Mouse (Mus musculus) CD4-positive helper T cell, adult 2 months (primary cell): ENCODE data around the gene Nptx1.
A peak's percentile ranks its signal among the peaks of the same experiment; 100 is the strongest.

Source experiments
- DNase-seq: peaks from one replicate; pipeline ENCODE4 v3.0.0-alpha.2; 2012; ENCODE audit warnings: low read depth, missing footprints, low spot score

Gene Nptx1

GRCm38 (mm10) chr11:119547183-119547921 lies at the start of gene Nptx1:
Gene Nptx1 (minus strand): TSS chr11:119547753.
- DNase-seq = peak; percentile 28

GRCm38 (mm10) chr11:119593966-119594365 lies 46.4 kb upstream of the Nptx1 start:
- no peak for DNase-seq

GRCm38 (mm10) chr11:119589242-119589641 lies 41.7 kb upstream of the Nptx1 start:
- peak; percentile 20 for DNase-seq

GRCm38 (mm10) chr11:119587112-119587511 lies 39.6 kb upstream of the Nptx1 start:
- no peak for DNase-seq

- DNase-seq = no peak
Observed at GRCm38 (mm10) chr11:119586511-119586910, 39.0 kb upstream of the Nptx1 start.

- no peak for DNase-seq
Observed at GRCm38 (mm10) chr11:119577721-119578120, 30.2 kb upstream of the Nptx1 start.

- DNase-seq = no peak
Observed at GRCm38 (mm10) chr11:119576855-119577254, 29.3 kb upstream of the Nptx1 start.

- no peak for DNase-seq
Observed at GRCm38 (mm10) chr11:119572316-119573010, 24.9 kb upstream of the Nptx1 start.

GRCm38 (mm10) chr11:119566188-119566587 lies 18.6 kb upstream of the Nptx1 start:
- no peak for DNase-seq

- DNase-seq = peak; percentile 21
Observed at GRCm38 (mm10) chr11:119565684-119566083, 18.1 kb upstream of the Nptx1 start.

GRCm38 (mm10) chr11:119565021-119565420 lies 17.5 kb upstream of the Nptx1 start:
- DNase-seq = no peak

GRCm38 (mm10) chr11:119564383-119564782 lies 16.8 kb upstream of the Nptx1 start:
- DNase-seq = no peak

- DNase-seq = no peak
Observed at GRCm38 (mm10) chr11:119563166-119563565, 15.6 kb upstream of the Nptx1 start.

GRCm38 (mm10) chr11:119562286-119562685 lies 14.7 kb upstream of the Nptx1 start:
- DNase-seq = no peak

GRCm38 (mm10) chr11:119558870-119559610 lies 11.5 kb upstream of the Nptx1 start:
- DNase-seq = no peak

- no peak for DNase-seq
Observed at GRCm38 (mm10) chr11:119557940-119558869, 10.7 kb upstream of the Nptx1 start.

GRCm38 (mm10) chr11:119555170-119555569 lies 7.6 kb upstream of the Nptx1 start:
- no peak for DNase-seq

GRCm38 (mm10) chr11:119554706-119555105 lies 7.2 kb upstream of the Nptx1 start:
- DNase-seq = no peak

- DNase-seq = no peak
Observed at GRCm38 (mm10) chr11:119552902-119553802, 5.6 kb upstream of the Nptx1 start.

- no peak for DNase-seq
Observed at GRCm38 (mm10) chr11:119552301-119552700, 4.7 kb upstream of the Nptx1 start.
